Mouse (Mus musculus): ENCODE data around the gene Olfr1385.
"Not testable (repeated sequence)": the region's sequence is repeated elsewhere in the genome, so short reads cannot be mapped to it uniquely, and the experiment has no call there.

Gene Olfr1385

GRCm38 (mm10) chr11:49488770-49489169 is at the start of gene Olfr1385:
TSS of gene Olfr1385 (plus strand) at chr11:49489070.
- not testable (repeated sequence) for DNase-seq (ENCODE audit: low spot score)

DNA sequence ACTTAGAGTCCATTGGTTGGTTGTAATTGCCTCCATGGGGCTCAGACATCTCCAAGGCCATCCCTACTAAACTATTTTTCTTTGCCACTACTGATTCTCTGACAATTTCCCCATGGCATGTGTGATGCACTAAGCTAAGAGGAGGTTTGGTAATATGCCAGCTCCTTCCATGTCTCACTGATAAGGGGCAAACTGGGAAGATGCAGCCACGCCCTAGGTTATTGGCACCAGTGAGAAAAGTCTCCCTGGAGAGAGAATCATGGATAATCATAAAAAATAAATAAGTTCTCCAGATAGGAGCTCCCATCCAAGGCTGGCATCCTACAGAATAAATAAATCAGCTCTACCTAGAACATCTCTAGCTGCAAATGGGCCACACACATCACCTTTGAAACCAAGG is 33.8 kb upstream of the Olfr1385 start, which contains the start of gene Olfr1387:
Gene Olfr1387 (plus strand): TSS at position 301 of the 400 bp plus-strand sequence.
- no peak for DNase-seq (ENCODE audit: low spot score)

DNA sequence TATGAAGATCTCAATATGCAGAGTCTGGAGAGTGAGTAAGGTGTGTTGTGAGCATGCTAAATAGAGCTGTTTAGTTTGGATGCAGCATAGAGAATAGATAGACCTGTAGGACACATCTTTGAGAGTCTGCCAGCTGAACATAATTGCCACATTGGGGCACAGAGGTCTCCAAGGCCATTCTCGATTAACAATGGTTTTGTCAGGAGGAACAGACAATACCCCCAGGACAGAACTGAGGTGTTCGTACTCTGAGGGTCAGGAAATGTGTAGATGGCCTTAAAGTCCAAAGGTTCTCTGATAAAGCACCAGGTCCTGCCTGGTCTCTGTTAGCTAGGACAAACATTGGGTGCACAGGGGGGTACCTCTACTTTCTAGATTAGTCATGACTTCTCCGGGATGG is 24.1 kb upstream of the Olfr1385 start, which contains the start of gene Olfr1386:
Gene Olfr1386 (plus strand): TSS at position 301 of the 400 bp plus-strand sequence.
- DNase-seq (ENCODE audit: low spot score), result not testable (repeated sequence)

DNA sequence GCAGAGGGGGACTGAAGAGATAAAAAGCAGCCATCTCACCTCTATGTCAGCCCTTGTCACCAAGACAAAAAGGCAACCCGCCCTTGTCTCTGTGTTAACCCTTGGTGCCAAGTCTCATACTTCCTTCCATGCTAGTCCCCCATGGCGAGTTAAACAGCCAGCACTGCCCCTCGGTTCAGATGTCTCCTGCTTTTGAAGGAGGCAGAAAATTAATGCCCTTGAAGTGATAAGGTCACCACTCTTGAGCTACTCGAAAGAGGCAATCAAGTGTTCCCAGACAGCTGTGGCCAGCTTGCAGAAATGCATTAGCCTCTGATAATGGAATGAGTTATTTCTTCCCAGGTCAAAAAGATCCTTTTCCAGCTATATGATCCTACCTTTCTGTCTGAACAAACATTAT is 2.9 kb upstream of the Olfr1385 start:
- DNase-seq (ENCODE audit: low spot score), result peak; percentile 3

GRCm38 (mm10) chr11:49518086-49518485 is 29.2 kb downstream of the Olfr1385 start:
- no peak for DNase-seq (ENCODE audit: low spot score)

GRCm38 (mm10) chr11:49519348-49519747 is 30.5 kb downstream of the Olfr1385 start, which contains the start of gene Olfr1383:
TSS of gene Olfr1383 (plus strand) at chr11:49519648.
- no peak for DNase-seq (ENCODE audit: low spot score)

DNA sequence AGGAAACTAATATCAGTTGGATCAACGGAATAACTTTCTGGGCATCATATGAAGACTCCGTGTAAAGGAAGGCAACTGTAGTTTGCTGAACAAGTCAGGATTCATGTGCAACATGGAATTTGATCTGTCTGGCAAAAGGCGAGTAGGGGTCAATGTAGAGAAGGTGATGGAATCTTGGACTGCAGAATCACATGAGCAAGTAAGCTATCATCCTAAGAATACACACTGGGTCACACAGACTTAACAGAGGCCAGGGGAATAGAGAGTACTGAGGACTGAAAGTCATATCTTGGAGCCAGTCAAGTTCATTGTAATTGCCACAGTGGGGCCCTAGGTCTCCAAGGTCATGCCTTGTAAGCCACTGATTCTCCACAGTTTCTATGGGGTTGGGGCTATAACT is 39.1 kb downstream of the Olfr1385 start, which contains the start of gene Olfr1382:
Gene Olfr1382 (plus strand): TSS at position 301 of the 400 bp plus-strand sequence.
- no peak for DNase-seq (ENCODE audit: low spot score)

GRCm38 (mm10) chr11:49532761-49533160 is 43.9 kb downstream of the Olfr1385 start:
- DNase-seq (ENCODE audit: low spot score), result no peak

DNA sequence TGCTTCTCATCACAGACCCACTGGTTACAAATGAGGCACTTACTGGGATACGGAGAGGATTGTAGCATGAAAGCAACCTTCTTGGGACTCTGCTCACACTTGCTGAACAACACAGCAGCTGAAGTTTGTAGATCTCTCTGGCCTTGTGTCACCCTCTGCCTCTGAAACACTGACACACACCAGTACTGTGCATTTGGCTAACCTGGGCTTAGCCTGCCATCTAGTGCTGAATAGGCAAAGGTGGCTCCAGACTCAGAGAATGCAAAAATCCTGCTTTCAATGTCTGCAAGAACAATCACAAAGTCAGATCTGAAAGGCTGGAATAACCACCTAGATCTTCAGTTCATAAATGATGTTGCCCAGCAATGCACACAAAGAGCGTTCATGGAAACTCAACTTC is 47.8 kb downstream of the Olfr1385 start:
- not testable (repeated sequence) for DNase-seq (ENCODE audit: low spot score)

DNA sequence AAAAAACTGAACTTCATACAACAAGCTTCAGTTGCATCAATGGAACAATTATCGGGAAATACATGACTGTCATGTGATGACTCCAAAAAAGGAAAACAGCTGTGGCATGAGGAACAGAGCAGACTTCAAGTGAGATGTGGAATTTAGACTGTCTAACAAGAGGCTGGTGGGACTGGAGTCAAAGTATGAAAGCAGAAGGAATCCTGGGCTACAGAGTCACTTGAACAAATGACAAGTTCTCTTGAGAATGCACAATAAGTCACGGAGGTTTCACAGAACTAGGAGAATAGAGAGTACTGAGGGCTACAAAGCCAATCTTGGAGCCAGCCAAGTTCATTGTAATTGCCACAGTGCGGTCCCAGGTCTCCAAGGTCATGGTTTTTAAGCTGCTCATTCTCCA is 54.3 kb downstream of the Olfr1385 start, which contains the start of gene Olfr1381:
Gene Olfr1381 (plus strand): TSS at position 301 of the 400 bp plus-strand sequence.
- not testable (repeated sequence) for DNase-seq (ENCODE audit: low spot score)
